Mouse (Mus musculus) heart, postnatal 14 days (tissue): ENCODE measurements around the gene 9530003J23Rik. TPM values are rescaled to one million over a fixed set of nuclear protein-coding genes. Genes with fewer than 3 reads are reported as not detected.
"Not testable (repeated sequence)": the region's sequence is repeated elsewhere in the genome, so short reads cannot be mapped to it uniquely, and the experiment has no call there.

Source experiments
- DNase-seq, 2 experiments: peaks; one replicate each; pipeline ENCODE4 v3.0.0; 2021 to 2022
- intact Hi-C: fragments of 180-260 bp; cut with DNase I; formaldehyde crosslinking; loops from one replicate; pipeline ENCODE4 v1.15.1; 2025
- total RNA-seq, 2 experiments: library from RNA; stranded (reverse); gene quantifications; 2 replicates each; pipeline ENCODE4 v1.2.3; 2021

The 9530003J23Rik gene
- total RNA-seq, 2 experiments from 2014 or later: not detected

DNA sequence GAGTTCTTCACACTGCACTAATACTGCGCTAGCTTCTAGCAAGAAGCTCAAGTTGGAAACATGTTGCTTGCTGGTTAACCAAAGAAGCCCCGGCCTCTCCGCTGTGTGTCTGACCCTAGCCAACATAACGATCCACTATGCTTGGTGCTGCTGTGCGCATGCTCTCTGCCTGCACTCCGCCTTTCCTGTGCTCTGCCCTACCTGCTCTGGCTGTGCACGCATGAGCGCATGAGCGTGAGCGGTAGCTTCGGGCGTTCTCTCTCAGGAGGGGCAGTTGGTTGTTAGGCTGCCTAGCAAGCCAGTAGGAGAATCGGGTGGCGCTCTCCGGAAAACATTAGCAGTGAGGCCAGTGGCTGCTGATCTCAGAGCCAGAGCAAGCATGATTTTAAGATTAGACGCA is 8.7 kb downstream of the 9530003J23Rik start:
- intact Hi-C loops: loop anchor here (5.0 kb wide), 2 partner anchors 102 to 207 kb away; no protein-coding TSS in a partner anchor
- DNase-seq: no peak

DNA sequence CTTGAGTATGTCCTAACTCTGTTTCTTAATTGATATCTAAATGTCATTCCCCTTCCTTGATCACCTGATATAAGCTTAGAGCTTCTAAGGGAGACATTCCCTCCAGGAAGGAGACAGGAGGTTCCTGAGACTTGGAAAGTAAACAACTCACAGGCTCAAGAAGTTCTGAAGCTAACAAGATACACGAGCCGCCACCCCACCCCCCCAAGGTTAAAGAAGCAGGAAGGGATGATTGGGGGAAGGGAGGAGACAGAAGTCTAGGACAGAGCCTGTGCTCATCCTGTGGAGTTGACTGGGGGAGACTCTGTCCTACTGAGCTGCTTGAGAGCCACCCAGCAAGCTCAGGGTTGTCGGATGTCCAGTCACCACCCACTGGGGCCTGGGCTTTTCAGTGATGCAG is 12.5 kb downstream of the 9530003J23Rik start:
- DNase-seq: no peak
- intact Hi-C loops: loop anchor here (5.0 kb wide), 2 partner anchors 106 to 211 kb away; no protein-coding TSS in a partner anchor

DNA sequence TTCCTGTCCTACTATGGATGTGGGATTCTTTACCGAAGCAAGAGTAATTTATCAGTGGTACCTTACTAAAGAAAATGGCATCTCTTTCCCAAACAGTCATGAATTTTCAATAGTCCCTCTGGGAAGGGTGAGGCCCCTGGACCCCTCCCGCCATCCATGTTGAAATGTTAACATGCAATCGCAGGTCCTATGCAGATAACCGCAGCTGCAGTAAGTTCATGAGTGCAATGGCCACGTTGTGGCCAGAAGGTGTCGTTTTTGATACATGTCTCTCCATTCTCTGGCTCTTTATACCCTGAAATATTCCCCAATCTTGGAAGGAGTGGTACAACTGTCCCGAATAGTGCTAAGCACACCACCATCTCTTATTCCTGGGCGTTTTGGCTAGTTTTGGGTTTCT is 13.4 kb downstream of the 9530003J23Rik start:
- intact Hi-C loops: loop anchor here (5.0 kb wide), 2 partner anchors 107 to 212 kb away; no protein-coding TSS in a partner anchor
- DNase-seq: no peak

DNA sequence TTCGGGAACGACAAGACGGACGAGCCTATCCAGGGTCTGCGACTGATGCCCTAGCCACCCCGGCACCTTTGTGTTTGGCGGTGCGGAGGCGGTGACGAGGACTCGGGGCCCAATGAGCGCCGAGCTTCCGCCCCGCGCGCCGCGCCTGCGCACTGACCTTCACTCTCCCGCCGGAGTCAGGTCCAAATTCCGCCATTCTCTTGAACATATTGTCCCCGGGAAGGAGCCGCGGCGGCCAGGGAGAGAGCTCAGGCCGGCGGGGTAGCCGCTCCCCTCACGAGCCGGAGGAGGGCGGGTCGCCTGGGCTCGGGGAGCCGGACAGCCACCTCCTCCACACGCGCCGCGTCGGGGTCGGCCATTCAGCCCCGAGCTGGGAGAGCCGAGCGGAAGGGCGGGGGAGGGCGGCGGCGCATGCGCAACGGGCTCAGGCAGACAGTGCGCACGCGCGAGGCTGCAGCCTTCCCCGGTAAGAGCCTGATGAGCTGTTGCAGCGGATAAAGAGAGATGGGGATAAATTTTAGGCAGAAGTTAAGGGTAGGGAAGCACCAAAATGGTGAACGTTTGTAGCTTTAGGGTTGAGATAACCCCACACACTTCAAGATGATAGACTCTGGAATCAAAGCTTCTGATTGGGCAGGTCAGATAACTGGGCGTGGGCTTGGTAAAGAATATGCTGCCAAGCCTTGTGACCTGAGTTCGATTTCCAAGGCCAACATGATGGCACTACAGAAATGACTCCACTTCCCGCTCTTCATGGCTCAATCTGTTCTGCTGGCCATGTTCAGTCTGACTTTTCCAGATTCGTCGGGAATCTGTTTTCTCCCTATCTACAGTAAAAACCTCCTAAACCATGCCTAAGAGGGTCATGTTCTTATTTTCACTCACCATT is 14.2 kb downstream of the 9530003J23Rik start, which contains the start of gene Yeats4:
Yeats4 (minus strand) TSS at position 406 of the 889 bp plus-strand sequence.
- DNase-seq: peak; percentile 97 to 98
- intact Hi-C loops: no loop called here

DNA sequence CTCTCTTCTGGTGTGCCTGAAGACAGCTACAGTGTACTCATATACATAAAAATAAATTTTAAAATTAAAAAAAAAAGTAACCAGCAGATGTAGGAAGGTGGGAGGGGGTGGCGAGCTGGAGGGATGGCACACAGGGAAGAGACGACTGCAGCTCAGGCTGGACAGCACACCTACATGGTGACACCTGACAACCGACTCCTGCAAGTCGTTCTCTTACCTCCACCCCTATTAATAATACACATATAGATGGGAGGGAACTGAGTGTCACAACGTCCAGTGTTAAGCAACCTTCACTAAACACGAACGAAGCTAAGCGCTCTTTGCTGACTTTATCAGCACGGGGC is 14.8 kb downstream of the 9530003J23Rik start:
- DNase-seq: no peak
- intact Hi-C loops: no loop called here

DNA sequence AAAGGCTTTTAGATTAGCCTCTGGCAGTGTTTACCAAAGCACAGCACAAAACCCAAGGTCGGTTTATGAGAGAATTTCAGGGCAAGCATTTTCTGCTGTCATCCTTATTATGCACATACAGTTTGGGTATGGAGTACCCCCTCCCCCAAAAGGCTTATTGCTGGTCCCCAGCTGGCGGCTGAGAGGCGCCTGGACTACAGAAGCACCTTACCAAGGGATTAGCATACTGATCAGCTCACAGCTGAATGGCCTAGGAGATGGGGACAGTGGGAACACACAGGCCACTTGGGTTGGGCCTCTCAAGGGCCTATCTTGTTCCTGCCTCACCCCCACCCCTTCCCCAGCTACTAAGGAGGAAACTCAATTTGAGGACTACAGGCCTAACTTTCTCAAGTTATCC is 15.7 kb downstream of the 9530003J23Rik start:
- intact Hi-C loops: no loop called here
- no peak for DNase-seq

DNA sequence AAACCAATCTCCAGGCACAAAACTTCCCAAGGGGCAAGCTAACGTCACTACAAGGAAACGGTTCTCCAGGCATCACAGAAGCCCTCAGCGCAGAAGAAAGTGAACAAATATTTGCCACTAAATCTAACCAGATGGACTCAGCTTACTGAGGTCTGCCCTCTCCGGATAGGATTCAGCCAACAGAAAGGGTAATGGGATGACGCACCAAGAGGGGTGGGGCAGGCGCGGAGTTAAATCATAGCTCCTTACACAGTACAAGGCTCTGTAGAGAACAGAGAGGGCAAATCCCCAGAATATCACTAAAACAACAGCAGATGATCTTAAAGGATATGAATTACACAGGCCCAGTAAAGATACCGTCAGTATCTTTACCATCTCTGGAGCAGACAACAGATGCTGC is 20.2 kb downstream of the 9530003J23Rik start:
- intact Hi-C loops: no loop called here
- no peak for DNase-seq

DNA sequence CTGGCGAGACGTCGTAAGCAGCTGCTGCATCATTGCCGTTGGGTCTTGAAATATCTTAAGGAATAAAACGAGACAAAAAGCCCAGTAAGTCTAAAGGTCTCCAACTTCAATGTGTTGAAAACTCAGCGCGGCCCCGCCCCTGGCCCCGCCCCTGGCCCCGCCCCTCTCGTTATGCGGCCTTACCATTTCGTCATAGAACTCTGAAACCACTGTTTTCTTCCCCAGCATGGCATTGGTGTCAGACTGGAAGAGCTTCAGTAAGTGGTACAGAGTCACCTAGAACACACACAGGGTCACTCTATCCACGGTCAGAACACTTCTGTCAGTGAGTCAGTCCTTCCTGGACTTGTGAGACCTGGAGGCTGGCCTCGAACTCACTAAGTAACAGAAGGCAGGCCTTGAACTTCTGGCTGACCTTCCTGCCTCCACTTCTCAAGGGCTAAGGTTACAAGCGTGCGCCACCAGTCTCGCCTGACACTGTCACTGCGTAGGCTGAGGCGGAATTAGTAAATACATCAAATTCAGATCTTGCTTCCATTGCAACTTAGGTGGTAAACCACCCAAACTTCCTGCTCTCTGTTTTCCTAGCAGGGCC is 21.2 kb downstream of the 9530003J23Rik start:
- intact Hi-C loops: no loop called here
- DNase-seq: no peak

DNA sequence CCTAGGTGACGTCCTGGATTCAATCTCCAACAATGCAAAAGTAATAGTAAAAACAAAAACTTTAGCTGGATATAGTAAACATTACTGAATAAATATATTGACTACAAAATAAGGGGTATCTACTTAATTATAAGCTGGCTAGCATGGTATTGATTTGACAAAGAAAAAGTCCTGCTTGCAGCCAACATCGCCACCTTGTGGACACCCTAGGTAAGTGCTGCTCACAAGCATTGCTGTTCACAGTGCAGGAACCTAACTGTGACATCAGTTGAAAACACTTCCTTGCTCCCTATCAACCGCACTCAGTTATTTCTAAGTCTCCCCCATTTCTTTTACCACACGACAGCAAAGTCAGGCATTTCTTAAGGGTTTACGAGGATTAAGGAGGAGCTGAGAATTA is 21.7 kb downstream of the 9530003J23Rik start:
- DNase-seq: peak; percentile 53 to 63
- intact Hi-C loops: no loop called here

DNA sequence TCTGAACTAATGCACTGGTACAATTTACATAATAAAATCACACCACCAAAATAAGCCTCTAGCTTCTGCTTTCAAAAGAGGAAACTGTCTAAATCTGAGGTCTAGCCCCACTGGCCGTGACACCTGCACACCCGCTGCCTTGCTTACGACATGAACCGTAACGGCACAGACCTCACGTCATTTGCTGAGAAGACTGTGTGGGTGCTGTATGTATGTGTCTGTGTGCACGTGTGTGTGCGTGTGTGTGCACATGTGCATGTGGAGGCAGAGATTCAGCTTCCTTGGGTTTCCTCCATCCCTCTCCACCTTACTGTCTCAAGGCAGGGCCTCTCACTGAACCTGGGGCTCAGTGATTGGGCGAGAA is 22.4 kb downstream of the 9530003J23Rik start:
- no peak for DNase-seq
- intact Hi-C loops: no loop called here

DNA sequence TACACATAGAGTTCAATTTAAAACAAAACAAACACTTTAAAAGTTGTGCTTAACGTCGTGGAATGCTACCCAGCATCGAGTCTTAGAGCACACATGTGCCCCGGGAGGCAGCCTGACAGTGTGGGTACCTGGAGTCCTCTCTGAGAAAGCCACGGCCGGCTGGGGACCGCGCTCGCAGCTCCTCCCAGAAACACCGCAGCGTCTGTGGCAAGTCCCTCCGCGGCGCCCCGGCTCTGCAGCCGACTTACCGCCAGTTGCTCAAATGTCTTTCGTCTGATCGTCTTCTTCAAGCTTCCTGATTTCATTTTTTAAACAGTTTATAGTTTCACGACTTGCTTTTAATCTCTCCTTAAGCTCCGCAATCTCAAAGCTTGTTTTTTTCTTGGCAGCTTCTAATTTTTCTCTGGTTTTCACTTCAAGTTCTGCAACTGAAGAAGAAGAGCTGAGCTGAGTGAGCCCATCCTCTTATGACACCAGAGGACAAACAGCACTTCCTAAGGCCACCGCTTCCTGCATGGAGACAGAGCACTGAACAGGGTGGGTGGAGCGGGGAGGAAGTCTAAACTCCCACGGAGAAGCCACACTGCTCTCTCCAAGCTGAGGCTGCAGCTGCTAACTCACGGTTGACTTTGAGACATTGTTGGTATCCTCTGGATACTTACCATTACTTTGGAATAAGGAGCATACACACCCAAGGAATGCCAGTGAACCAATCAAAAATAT is 22.9 kb downstream of the 9530003J23Rik start:
- intact Hi-C loops: no loop called here
- no peak for DNase-seq

DNA sequence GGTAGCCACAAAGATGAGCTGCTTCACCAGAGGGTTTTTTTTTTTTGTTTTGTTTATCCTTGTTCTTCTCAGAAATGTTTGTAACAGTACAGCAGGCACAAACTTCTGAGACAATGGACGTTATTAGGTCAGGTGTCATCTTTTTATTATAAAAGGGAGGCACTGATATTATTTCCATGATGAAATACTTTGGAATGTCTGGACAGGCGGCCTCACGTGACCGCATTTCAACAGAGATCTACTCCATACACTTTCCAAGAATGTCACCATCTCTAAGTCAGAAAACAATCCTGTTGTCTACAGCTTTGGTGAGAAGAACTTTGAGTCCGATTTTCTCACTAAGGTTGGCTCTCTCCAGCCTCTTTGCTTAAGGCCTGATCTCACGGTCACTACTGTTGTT is 27.5 kb downstream of the 9530003J23Rik start:
- intact Hi-C loops: no loop called here
- DNase-seq: no peak

DNA sequence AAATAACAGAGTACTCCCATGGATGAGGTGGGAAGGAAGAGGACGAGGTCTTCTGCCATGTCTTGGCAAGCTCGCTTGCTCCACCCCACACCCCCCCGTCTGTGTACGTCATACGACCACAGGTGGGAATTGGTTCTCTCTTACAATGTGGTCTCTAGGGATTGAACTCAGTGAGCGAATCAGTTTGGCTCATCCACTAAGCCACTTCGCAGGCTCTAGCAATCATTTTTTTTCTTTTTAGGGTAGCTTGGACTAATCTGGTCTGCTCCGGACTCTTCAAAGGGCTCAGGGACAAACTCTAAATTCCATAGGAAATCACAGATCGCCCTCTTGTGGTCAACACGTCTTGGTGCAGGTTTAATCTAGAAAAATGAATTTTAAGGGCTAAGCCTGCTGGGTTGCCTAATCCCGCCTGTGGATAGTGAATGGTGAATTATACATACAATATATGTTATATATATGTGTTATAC is 29.0 kb downstream of the 9530003J23Rik start:
- DNase-seq: peak in 1 of 2 experiments; percentile 63
- intact Hi-C loops: loop anchor here (5.0 kb wide), 4 partner anchors 57 to 262 kb away; no protein-coding TSS in a partner anchor

DNA sequence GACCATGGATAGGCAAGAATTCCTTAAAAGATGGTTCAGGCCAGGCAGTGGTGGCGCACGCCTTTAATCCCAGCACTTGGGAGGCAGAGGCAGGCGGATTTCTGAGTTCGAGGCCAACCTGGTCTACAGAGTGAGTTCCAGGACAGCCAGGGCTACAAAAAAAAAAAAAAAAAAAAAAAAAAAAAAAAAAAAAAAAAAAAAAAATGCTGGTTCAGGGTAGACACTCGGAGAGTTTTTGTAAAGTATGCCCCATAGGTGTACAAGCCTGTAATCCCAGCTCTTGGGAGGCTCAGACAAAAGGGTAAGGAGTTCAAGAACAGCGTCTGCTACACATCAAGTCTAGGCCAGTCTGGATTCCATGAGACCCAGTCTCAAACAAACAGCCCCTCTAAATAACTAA is 29.7 kb downstream of the 9530003J23Rik start:
- not testable (repeated sequence) for DNase-seq
- intact Hi-C loops: loop anchor here (5.0 kb wide), 4 partner anchors 56 to 261 kb away; no protein-coding TSS in a partner anchor

DNA sequence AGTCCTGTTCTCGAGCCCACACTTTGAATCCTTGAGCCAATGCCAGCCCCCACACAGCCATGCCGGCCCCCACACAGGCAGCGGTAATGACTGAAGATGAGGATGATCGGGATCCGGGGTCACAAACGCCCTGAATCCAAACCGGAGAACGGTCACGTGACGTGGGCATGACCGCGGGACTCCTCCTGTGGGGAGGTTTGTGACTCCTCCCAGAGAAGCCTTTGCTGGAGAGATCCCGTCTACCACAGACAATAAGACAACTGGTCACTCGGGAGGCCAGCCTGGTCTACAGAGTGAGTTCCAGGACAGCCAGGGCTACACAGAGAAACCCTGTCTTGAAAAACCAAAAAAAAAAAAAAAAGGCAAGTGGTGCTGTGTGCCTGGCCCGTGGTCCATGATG is 30.3 kb downstream of the 9530003J23Rik start:
- intact Hi-C loops: loop anchor here (5.0 kb wide), 4 partner anchors 56 to 261 kb away; no protein-coding TSS in a partner anchor
- DNase-seq: no peak

DNA sequence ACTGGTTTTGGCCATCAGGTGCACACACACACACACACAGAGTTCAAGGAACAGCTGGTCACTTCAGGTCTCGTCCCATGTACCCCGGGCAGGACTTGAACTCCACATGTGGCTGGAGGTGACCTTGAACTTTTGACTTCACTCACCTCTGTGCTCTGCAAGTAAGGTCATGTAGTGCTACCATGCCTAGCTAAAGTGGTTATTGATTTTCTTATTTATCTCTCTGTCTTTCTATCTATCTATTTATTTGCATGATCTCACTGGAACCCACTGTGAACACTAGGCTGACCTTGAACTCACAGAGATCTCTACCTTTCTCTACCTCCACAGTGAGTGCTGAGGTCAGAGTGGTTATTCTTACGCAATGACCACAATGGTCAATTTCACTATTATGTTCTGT is 32.4 kb downstream of the 9530003J23Rik start:
- no peak for DNase-seq
- intact Hi-C loops: loop anchor here (5.0 kb wide), 4 partner anchors 54 to 259 kb away; no protein-coding TSS in a partner anchor

DNA sequence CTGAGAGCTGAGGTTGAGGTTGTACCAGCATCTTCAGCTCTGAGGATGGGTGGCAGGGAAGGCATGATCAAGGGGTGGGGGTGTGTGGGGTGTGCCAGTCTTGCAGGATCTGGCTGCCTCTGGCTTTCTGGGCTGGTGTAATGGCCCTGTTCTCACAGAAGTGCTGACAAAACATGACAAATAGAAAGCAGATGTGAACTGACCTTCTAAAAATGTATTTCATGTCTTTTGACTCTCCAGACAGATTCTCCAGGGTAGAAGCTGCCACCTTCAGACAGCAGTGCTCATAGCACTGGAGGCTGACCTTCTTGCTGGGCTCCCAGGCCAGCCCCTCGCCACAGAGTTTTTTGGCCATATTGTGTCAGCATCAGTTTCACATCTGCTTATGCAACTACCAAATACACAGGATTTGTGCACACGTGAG is 34.9 kb downstream of the 9530003J23Rik start:
- no peak for DNase-seq
- intact Hi-C loops: no loop called here

DNA sequence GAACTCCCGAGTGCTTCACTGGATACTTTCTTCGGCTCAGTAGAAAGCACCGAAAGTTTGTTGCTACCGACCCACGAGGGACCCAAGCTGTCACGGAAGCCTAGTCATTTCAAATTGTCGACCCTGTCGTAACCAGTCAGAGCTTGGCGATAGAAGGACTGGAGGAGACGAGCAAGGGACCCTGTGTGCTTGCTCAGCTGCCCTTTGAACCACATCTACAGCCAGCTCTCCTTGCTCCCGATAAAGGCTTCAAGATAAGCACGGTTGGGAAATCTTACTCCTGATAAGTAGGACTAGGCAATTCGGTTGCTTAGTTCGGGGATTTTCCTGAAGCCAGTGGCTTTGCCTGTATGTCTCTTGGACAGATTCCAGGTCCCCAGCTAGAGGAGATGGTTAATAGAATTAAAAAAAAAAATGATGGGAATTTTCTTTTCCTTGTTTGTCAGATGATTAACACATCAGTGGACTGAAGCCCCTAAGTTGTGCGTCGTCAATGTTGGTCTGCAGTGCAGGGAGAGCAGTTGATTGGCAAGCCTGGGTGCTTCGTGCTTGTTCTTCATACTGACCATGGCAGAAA is 35.4 kb downstream of the 9530003J23Rik start:
- peak in 1 of 2 experiments; percentile 4 for DNase-seq
- intact Hi-C loops: no loop called here

DNA sequence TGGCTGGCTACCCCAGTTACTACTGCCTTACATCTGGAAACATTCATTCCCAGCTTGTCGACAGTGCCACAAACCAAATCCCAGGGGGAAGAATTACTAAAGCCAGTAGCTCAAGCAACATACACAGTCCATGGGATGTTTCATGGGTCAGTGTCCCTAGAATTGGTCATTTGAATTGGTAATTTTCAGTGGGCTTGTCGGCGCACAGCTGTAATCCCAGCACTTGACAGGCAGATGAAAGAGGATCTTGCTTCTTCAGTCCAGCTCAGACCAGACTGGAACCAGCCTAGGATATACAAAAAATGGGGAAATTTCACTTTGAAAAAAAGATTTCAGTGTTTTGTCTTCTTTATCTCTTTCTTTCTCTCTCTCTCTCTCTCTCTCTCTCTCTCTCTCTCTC is 38.8 kb downstream of the 9530003J23Rik start:
- DNase-seq: no peak
- intact Hi-C loops: no loop called here

DNA sequence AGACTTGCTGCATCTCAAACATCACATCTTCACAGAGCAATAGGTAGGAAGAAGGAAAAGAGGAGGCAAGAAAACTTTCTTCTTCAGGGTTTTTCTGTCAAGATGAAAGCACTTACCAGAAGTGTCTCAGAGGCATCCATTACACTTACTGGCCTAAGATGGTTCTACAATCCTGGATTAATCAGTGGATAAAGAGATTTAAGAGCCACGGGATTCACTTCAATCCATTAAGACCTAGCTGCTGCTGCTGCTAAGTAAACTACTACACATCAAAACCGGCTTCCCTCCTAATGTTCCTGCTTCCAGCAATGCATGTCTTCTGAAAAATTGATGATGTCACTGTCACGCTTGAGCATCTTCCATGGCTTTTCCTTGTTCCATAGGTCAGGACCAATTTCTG is 41.8 kb downstream of the 9530003J23Rik start:
- intact Hi-C loops: no loop called here
- DNase-seq: no peak
